Mouse (Mus musculus) left cerebral cortex, adult 8-10 months (tissue): ENCODE measurements at regions not wholly inside any gene's neighbourhood (a gene's known extent, or its start where the extent isn't known, plus 50 kb on each side); places are given as distances from the start of the nearest gene placed in this dataset.
A peak's percentile ranks its signal among the peaks of the same experiment; 100 is the strongest.

Experiments
- DNase-seq, 2 experiments: peaks; one replicate each; pipeline ENCODE4 v3.0.0; 2022; ENCODE audit warnings: low spot score in 2 of 2

DNA sequence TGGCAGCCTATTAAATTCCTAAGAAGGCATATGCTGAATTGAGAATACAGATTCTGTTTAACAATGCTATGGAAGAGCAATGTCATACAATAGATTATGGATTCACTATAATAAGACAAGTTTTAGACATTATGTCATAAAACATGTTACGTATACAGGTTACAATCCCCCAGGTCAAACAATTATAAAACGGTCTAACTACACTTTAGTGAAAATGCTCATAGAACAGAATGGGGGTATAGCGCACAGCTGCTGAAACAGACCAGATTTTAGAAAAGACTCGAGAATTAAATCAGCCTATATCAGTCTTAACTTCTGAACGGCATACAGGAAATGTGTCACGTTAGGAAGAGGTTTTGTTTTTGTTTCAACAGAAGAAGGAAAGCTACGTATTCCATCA is 660.5 kb upstream of the Sel1l start:
- no peak for DNase-seq

DNA sequence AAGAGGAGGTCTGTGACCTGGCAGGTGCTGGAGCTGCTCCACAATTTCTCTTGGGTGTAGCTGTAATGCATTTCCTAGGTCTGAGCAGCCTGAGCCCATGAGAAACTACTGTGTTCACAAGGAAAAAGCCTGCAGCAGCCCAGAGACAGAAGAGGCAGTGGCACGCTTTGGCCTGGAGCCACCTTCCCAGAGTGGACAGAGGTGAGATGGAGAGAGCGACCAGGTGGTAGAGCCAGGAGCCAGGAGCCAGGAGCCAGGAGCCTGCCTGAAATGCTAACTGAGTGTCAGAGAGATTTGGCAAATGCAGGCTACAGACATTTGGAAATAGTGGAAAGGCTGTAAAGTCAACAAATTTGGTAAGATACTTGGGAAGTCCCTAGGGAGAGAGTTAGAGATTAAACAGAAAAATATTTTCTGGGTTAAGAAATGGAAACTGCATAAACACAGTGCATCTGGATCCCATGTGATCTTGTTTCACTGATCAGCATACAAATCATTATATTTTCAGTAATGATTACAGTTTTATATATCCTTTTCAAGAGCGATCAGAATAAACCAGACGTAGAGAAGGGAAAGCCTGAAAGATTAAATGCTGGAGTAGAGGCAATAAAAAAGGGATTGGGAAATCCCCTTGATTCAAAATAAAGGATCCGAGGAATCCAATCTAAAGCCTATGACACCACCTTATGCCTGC is 660.0 kb upstream of the Sel1l start:
- no peak for DNase-seq

- DNase-seq: no peak
Observed at GRCm38 (mm10) chr12:92483984-92484383, 635.0 kb upstream of the Sel1l start.

DNA sequence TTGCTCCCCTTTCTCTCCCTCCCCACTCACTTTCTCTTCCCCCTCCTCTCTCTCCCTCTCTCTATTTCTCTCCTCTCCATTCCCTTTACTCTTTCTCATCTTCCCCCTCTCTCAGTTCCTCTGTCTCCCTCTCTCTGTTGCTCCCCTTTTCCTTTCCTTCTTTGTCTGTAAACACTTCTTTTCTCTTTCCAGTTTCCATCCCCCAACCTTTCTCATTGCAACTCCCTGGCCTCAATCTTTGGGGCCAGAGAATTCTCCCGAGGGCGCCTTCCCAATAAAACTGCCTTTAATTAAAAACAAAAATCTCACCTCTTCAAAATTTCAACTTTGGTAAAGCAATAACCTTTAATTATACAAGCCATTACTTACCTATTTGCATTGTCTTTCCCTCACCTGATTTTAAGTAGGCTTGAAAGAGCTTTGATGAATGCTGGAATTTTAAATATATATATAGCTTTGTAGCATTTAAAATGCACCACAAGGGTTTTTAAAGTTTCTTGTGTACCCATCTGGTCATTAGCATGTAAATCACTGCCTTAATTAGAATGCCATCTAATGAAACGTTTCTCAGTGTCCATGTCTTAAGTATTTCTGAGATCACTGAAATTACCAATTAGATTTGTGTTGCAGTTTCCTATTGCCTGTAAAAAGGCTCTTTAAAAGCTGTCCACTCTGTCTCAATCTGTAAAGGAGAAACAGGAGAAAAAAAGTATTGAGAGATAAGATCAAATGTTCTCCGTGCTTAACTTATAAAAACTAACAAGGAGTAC is 625.5 kb upstream of the Sel1l start:
- DNase-seq: no peak

- DNase-seq: no peak
Observed at GRCm38 (mm10) chr12:92451110-92451818, 602.3 kb upstream of the Sel1l start.

GRCm38 (mm10) chr12:92418458-92418857 is 569.5 kb upstream of the Sel1l start:
- DNase-seq: no peak

DNA sequence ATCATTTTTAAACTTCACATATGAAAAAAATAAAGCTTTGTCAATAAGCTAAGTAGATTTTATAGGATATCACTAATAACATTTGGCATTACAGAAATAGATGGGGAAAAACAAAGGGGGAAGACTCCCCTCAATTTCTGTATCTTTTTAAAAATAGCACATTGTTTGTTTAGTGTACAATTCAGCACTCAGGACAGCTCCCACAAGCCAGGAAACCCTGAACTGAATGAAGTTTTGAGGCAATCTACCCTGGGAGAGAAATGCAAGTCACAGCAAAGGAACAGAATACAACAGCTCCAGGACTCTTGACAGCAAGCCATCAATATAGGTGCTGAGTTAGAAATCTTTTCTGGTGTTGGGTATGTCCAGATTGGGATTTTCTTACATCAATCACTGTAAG is 556.5 kb upstream of the Sel1l start:
- DNase-seq: no peak

GRCm38 (mm10) chr12:92400987-92401386 is 552.0 kb upstream of the Sel1l start:
- no peak for DNase-seq

GRCm38 (mm10) chr12:92386195-92386594 is 537.2 kb upstream of the Sel1l start:
- no peak for DNase-seq

DNA sequence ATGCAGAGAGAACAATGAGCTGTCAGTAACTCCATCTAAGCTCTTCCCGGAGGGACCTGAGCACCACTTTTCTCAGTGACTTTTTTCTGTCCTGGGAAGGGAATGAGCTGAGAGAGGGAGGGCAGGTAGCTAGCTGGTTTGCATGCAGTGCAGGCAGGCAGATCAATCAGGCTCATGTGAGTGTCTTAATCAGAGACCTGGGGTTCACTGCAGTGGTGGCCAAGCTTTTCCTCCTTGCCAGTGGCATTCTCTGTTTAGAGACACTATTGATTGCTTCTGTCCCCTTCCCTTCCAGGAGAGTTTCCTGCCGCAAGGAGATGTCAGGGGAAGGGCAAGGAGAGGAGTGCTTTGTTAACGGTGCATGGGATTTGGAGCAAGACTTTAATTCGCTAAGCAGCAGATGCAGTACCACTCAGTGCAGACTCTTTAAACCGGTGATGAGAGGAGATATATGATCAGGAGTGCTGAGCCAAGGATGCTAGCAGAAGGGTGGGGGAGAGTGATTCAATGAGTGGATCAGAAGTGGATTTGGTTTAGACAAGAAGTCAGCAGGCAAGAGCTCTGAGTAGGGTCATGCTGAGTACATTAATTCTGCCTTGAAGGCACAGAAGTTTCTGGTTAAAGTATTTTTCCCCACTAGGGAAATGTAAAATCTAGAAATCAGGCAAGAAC is 535.4 kb upstream of the Sel1l start:
- no peak for DNase-seq

GRCm38 (mm10) chr12:92379130-92379529 is 530.2 kb upstream of the Sel1l start:
- no peak for DNase-seq

- DNase-seq: no peak
Observed at GRCm38 (mm10) chr12:92365926-92366325, 517.0 kb upstream of the Sel1l start.

- no peak for DNase-seq
Observed at GRCm38 (mm10) chr12:92353386-92354257, 504.7 kb upstream of the Sel1l start.

GRCm38 (mm10) chr12:92318241-92318640 is 469.3 kb upstream of the Sel1l start:
- DNase-seq: no peak

DNA sequence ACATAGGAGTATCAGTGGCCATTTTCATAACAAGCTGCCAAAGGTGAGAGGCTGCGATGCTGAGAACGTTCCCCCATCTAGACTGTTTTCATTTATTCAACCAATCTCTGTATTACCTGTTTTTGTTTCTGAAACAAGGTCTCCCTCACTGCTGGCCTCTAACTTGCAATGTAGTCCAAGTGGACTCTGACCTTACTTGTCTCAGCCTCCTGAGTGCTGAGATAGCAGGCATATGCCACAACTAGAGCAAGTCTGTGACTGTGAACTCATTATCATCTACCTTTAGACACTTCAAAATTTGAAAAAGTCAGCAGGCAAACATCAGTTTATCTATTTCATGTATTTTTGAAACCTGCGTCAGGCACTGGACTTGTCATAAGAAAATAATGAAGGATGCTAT is 468.7 kb upstream of the Sel1l start:
- no peak for DNase-seq

GRCm38 (mm10) chr12:92316285-92316684 is 467.3 kb upstream of the Sel1l start:
- DNase-seq: no peak

DNA sequence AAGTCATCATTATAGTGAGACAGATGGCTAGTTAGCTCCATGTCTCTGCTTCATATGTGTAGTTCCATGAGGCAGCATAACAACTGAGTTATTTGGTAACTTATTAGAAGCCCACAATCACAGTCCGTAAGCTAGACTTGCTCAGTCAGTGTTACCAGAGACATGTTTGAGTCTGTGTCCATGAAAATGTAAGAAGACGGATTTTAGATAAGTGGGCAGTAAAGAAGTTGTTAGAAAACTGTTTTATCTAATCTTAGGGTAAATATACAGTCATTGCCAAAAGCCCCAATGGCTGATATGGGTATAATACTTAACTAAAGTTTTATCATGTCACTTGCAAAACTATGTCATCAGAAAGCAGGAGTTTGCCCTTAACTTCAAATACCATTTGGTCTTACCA is 466.9 kb upstream of the Sel1l start:
- DNase-seq: no peak

- peak; percentile 44 to 65 for DNase-seq
Observed at GRCm38 (mm10) chr12:92302951-92303591, 454.1 kb upstream of the Sel1l start.

- no peak for DNase-seq
Observed at GRCm38 (mm10) chr12:92294887-92295286, 445.9 kb upstream of the Sel1l start.

DNA sequence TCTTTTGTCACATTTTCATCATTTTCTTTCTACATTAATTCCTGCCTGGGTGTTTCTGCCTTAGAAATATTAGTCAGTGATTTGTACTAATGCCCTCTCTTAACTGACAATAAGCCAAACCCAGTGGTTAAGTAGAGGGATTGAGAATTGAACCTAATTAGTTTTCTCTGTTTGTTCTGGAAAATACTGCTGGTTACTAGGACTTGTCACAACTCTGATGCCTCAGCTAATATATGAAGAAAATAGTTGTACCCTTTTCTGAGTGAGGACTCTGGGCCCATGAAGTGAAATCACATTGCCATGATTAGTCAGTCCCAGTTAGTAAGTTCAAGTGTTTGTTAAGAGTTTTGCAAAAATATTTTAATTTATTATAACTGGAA is 444.4 kb upstream of the Sel1l start:
- no peak for DNase-seq
